Mouse (Mus musculus) heart, postnatal 14 days (tissue): ENCODE measurements around the gene Csnk2b. TPM values are rescaled to one million over a fixed set of nuclear protein-coding genes. Genes with fewer than 3 reads are reported as not detected.

Experiments
- DNase-seq, 2 experiments: peaks; one replicate each; pipeline ENCODE4 v3.0.0; 2021 to 2022
- intact Hi-C: fragments of 180-260 bp; cut with DNase I; formaldehyde crosslinking; loops from one replicate; pipeline ENCODE4 v1.15.1; 2025
- total RNA-seq, 2 experiments: library from RNA; stranded (reverse); gene quantifications; 2 replicates each; pipeline ENCODE4 v1.2.3; 2021

Csnk2b gene
- total RNA-seq, 2 experiments from 2014 or later, result 172 to 176 TPM

DNA sequence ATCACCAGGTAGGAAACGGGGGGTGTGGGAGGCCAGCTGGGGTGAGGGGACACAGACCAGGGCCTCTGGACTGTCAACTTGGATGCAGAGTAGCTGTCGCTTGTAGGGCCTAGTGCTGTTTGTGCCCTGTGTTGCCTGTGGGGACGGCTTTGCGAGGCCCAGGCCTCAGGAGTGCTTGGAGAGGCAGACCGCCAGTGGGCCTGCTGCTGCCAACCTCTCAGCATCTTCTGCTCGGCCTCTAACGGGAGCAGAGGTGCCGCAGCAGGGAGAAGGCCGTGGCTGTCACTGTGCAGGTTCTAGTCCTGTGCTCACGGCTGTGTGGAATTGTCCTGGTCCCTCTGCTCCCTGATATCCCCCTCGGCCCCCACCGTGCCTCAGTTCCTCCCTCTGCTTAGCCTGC lies 25.3 kb downstream of the Csnk2b start:
- no peak for DNase-seq
- intact Hi-C loops, result no loop called here

DNA sequence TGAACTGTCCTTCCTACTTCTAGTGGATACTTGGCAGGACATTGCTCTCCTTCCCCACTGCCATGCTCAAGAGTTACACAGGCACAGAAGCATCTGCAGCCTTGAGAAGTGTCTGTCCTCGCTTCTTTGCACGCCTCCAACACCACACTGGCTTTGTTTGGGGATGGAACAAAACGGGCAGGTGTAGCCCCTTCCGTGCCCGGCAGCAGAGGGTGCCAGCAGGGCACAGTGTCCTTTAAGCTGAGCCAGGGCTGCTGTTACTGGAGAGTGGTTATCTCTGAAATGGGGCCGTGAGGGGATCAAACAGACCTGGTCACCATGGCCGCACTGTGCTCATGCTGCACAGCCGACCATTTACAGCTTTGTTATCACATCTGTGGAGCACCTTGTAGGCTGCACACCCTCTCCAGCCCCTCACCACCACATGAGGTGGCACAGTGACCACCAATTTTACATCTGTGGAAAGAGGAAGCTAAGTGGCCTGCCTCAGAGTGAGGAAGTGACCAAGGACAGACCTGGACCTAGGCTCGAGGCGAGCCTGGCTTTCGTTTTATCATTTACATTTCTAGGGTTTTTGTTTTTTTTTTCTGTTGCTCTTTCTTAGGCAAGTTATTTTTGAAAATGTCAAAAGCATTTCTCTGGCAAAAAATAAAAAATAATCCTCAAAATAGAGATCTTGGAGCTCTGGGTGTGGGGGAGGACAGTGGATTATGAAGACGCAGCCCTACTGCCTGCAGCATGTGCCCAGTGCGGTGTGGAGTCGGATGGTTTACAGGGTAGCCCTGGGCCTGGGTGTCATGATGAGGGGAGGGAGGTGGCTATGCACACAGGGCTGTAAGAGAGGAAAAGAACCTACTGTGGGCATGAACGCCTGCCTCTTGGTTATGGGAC lies 27.1 kb downstream of the Csnk2b start:
- intact Hi-C loops, result no loop called here
- no peak for DNase-seq

DNA sequence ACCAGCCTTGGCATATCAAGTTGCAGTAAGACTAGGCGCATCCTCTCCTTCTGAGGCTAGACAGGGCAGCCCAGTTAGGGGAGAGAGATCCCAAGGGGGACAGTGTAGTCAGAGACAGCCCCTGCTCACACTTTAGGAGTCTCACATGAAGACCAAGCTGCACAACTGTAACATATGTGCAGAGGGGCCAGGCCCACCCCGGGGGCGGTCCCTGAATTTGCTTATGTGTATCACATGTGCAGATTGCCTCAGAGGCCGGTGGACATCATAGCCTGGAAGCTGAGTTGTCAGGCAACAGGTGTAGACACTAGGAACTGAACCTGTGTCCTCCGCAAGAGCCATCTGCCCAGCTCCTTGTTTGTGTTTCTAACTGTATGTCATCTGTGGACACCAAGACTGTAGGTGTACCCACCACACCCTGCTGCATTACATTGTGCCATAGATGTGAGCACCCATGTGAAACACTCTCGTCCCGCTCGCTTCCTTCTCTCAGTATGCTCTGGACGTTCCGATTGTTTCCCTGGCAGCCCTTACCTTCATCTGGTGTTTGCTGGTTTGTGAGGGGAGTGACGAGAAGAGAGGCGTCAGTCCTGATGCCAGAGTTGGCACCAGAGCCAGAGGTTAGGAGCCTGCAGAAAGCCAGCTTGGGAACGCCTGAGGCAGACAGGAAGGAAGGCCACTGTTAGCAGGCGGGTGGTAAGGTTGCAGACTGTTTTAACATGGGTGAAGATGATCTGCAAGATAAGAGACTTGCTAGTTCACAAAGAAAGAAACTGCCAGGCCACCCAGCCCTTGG lies 29.3 kb downstream of the Csnk2b start:
- DNase-seq, result no peak
- intact Hi-C loops, result no loop called here

DNA sequence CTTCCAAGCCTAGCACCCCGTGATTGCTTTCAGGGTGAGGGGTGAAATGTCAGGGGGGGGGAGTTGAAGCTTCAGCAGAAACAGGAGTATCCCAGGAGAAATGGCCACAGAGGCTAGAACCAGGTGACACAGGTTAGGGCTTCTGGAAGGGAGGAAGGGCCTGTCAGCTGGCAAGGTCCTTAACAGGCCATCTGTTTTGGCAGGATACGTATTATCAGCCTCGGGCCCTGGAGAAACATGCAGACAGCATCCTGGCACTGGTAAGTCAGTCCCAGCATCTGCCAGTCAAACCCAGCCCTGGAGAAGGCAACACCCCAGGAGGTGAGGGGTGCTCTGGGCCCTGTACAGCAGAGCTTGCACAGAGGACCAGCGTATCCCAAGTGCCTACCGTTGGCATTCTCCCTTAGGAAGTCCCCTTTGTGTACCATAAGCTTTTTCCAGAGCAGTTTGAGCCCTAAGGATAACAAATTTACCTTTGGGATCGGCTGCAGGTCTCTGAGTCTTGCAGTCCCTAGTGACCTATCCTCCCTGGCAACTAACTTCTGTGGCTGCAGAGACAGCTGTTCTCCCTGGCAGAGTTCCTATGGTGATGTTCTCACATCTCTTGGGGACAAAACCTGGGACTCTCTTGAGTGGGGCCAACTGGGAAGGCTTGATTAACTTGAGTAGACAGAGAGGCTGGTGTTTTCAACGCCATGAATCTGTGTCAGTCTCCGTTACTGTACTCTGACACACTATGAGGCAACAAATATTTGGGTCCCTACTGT lies 31.5 kb downstream of the Csnk2b start:
- intact Hi-C loops, result no loop called here
- peak in 1 of 2 experiments; percentile 40 for DNase-seq

DNA sequence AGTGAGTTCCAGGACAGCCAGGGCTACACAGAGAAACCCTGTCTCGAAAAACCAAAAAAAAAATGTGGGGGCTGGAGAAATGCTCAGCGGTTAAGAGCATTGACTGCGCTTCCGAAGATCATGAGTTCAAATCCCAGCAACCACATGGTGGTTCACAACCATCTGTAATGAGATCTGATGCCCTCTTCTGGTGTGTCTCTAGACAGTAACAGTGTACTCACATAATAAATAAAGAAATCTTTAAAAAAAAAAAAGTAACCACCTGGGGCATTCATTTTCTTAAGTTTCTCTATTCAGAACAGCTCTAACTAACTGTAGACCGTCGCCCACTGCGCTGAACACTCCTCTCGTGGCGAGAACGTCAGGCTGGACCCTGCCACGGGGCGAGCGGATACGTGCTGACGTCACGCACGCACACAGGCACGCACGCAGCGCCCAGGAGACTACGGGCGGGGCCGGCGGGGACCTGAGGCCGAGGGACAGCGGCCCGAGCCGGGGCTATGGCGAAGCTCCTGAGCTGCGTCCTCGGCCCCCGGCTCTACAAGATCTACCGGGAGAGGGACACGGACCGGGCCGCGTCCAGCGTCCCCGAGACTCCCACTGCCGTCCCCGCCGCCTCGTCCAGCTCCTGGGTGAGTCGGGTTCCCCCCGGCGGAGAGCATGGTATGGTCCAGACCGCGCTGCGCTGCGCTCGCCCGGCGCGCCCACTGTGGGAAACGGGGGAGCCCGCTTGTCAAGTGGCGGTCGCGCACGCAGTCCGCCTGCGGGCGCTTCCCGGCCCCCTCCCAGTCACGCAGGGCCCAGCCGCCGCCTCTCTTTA lies 32.8 kb downstream of the Csnk2b start, which contains the start of gene Abhd16a:
Gene Abhd16a, plus strand, starts transcription at position 439 of the 820 bp plus-strand sequence.
- intact Hi-C loops, result no loop called here
- DNase-seq, result peak; percentile 95 to 96

DNA sequence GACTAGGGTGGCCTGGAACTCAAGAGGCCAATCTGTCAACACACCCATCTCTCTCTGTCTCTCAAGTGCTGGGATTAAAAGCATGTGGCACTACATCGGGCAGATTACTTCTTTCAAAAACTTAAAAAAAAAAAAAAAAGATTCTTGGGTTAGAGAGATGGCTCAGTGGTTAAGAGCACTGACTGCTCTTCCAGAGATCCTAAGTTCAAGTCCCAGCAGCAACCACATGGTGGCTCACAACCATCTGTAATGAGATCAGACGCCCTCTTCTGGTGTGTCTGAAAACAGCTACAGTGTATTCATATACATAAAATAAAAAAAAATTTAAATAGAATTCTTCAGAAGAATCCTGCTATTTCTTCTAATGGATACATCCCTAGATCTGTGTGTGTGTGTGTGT lies 33.7 kb downstream of the Csnk2b start:
- DNase-seq, result no peak
- intact Hi-C loops, result no loop called here

DNA sequence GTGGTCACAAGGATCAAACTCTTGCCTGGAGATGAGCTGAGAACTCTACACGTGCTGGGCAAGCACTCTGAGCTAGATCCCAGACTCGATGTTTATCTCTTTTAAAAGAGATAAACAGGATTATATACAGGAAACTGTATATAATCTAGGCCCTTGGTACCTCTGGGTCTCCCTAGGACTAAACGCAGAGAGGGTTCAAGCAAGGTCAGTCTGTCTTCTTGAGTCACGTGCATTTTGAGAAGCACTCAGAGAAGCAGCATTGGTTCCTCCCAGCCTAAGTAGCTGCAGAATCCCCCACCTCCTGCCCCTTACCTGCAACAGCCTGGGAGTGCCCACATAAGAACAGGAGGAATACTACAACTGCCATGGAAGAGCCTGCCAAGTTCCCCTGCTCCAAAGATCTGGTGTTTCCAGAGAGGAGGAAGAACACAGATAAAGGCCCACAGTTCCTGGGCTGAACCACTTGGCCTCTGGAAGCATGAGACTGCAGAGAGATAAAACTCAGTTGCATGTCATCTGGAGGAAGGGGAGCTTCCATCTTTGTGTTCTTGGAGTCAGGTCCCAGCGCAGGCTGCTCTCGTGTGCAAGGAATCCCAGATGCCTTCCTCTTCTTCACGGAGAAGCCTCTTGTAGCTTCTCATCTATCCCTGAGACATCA lies 36.5 kb downstream of the Csnk2b start, which contains the start of gene Ly6g6f:
Gene Ly6g6f, minus strand, starts transcription at position 403 of the 658 bp plus-strand sequence.
- DNase-seq, result no peak
- intact Hi-C loops, result no loop called here

DNA sequence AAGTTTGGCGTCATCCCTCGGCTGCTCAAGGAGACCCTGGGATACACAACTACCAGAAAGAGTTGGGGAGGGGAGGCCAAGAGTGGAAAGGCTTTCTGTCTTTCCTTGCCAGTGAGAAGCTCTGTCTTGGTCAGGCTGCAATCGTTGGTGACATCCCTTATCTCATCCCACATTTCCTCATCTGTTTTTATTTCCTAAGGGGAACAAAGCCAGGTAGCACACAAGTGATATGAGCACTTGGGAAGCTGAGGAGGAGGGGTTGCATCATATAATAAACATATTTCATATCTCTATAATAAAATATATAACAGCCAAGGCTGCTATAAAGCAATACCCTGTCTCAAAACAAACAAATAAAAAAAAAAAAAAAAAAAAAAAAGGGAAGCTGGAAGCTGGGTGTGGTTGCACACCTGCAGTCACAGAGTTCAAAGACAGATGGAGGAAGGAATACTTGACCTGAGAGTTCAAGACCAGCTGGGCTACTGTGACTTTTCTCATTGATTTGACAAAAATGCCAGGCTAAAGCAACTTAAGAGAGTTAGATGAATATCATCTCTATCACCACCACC lies 37.8 kb downstream of the Csnk2b start:
- intact Hi-C loops, result no loop called here
- DNase-seq, result no peak

DNA sequence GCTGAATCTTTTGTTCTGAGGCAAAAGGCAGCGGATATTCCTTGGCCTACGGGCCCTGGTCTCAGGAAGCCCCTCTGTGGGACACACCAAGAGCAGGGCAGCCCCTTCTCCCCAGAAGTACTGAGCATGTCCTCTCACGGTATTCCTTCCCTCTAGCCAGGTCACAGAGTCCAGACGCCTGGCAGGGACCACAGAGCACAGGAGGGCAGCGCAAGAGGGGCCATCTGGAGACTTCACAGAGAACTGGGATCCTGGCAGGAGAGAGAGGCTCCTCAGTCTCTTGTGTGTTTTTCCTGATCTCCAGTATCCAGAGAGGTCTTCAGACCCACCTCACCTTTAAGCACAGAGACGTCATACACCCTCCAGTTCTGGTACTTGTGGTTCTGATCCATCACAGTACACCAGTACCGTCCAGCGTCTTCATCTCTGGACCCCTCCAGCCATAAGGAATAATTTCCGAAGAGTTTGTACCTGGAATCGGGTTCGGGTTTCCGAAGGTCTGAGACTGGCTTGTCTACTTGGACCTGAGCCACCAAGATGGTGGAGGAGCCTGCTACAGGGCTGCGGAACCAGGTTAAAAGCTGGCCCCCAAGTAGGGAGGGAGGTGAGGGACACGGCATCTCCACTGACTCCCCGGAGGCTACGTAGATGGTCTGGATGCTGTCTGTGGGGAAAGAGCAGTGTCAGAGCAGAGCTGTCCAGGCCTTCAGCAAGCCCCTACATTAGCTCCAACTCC lies 38.8 kb downstream of the Csnk2b start:
- intact Hi-C loops, result no loop called here
- no peak for DNase-seq

DNA sequence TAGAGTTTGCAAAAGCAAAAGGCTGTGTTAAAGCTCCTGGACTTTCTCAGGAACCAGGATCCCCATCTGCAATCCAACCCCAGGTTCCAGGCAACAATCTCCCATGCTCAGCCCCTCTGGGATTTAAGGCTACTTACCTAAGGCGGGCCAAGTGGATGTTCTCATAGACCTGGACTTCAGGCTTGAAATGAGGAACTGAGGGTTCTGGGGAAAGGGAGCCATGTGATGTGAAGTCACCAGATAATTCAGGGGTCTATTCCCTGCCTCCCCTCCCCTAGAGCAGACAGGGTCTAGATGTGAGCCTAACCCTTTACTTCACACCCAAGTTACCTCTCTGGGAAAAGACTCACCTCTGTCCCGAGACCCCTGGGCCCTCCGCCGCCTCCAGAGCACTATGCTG lies 41.1 kb downstream of the Csnk2b start:
- DNase-seq, result no peak
- intact Hi-C loops, result no loop called here

DNA sequence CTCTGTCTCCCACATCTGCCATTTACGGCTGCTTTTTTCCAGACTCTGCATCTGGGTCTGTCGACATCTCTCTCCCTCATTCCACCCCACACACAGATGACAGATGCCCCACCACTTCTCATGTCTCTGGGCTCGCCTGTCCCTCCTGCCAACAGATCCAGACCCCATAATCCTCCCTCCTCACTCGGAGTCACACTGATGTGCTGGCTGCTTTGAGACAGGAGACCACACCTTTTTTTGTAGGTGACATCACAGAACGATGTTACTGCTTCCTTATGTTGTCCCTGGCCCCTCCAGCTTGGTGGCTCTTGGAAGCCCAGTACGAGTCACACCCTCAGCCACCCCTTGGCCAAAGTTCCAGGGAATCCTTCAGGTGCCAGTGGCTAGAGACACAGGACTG lies 41.6 kb downstream of the Csnk2b start:
- intact Hi-C loops, result no loop called here
- DNase-seq, result no peak

DNA sequence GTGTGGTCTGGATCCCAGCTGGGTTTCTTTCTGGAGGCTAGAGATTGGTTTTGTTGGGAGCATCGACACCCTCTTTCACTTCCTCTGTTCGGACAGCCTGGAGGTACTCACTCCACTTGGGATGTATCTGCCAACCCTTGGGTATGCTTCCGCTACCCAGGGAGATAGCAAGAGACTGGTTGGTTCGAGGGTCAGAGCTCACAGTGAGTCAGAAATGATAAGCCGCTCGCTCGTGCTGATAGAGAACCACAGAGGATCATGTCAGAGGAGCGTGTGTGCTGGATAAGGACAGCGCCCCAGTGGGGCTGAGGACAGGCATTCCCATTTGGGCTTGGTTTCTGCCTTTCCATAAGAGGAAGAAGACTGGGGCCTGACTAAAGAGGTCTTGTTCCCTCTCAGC lies 42.1 kb downstream of the Csnk2b start:
- intact Hi-C loops, result loop anchor here (2.0 kb wide), 1 partner anchor 59 kb away; no protein-coding TSS in a partner anchor
- DNase-seq, result no peak

DNA sequence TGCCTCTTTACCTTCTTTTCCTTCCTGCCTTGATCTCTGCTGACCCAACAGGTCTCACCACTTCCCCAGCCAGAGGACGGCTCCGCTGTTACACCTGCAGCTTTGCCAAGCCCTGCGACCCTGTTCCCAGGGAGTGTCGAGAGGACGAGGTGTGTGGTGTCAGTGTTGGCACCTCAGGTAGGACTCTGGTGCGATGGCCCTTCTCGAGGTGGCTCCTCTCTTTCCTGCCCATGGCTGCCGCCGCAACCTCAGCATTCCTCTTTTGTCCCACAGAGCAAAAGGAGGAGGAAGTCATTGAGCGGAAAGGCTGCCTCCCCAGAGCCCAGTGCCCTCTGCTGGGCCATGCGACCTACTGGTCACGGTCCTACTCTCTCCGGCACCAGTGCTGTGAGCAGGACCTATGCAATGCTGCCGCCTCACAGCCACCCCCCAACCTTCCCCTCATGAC lies 44.0 kb downstream of the Csnk2b start, which contains the start of gene Ly6g6d:
Gene Ly6g6d, minus strand, starts transcription at position 280 of the 448 bp plus-strand sequence.
- peak; percentile 55 to 64 for DNase-seq
- intact Hi-C loops, result loop anchor here (2.0 kb wide), 1 partner anchor 57 kb away; no protein-coding TSS in a partner anchor

DNA sequence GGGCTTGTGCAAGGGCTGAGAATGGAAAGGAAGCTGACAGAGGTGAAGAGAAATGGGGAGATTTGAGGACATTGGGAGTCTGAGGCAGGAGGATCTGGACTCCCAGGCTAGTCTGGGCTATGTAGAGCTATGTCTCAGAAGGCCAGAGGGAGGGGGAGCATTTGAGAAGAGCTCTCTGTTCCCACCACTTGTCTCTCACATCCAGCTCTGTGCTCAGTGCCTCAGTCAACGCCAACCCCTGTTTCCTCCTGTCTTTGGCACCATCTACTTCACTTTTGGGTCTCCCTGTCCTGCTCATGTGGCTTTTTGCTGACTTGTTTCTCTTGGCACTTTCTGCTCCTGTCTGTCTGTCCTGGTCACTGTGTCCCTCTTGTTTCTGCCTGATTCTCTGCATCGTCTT lies 44.6 kb downstream of the Csnk2b start:
- intact Hi-C loops, result no loop called here
- DNase-seq, result no peak

DNA sequence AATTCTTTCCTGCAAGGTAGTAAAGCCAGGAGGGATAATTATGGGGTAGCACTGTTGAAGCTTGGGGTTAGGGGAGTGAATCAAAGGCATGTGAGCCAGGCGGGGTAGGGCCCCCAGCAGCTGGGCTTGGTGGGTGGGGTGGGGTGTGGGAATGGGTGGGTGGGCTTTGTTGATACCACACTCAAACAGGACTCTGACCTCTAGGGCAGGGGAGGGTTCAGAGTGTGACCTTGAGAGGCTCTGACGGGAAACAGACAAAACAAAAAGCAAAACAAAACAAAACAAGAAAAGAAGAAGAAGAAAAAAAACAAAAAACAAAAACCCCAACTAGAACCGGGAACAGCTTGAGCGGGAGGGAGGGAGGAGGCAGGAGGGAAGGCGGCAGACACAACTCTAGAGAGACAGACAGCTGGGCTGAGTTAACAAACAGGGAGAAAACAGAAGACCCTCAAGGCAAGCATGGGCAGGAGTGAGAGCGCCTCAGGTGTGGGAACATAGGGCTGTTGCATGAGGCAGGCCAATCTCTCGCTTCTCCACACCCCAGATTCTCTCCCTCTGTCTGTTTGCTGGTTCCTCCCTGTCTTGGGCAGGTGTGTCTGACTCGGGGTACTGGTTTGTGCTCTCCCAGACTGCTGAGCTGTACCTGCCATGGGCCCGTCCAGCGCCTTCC lies 45.2 kb downstream of the Csnk2b start, which contains the start of gene Ly6g6e:
Gene Ly6g6e, plus strand, starts transcription at position 396 of the 670 bp plus-strand sequence.
- DNase-seq, result no peak
- intact Hi-C loops, result no loop called here

DNA sequence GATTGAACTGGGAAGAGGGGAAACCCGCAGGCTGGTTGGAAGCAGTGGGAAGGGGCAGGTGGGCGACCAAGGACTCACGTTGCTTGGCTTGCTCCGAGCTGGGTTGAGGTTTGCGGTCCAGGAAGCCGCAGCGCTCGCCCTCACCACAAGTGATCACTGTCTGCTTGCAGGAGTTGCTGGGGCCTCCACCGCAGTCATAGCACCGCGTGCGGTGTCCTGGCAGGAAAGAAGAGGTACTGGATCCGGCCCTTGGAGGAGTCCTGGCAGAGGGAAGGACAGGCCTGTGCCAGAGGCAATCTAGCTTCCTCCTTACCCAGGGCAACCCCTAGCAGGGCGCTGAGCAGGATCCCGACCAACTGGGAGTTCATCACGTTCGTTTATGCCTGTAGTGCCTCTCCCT lies 47.8 kb downstream of the Csnk2b start:
- no peak for DNase-seq
- intact Hi-C loops, result no loop called here

DNA sequence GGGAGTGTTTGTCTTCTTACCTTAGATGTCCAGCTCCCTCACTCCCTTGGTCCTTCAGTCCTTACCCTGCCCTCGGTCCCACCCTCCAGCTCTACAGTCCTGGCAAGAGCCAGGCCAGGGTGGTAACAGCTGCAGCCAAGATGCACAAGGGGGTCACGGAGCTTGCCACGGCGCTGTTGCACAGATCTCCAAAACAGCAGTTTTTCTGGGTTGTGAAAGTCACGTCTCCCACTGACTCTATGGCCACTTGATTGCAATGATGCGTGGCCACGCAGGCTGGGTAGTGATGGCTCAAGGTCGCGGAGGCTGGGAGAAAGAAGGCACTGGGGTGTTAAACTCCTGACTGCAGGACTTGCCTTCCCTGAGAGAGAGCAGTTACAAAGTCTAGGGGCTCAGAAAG lies 50.4 kb downstream of the Csnk2b start:
- intact Hi-C loops, result no loop called here
- no peak for DNase-seq
